Mouse (Mus musculus) T-helper 1 cell (primary cell): ENCODE results near the gene Celf5.

Experiments used
- in situ Hi-C: fragments of 300-600 bp; cut with MboI, MseI; formaldehyde crosslinking; loops from one replicate; pipeline ENCODE4 v1.15.1; 2025; ENCODE audit warnings: high pct_unique_total_duplicates

Celf5 gene

GRCm38 (mm10) chr10:81472403-81473002 lies 10.0 kb downstream of the Celf5 start:
- in situ Hi-C loops, result no loop called here

DNA sequence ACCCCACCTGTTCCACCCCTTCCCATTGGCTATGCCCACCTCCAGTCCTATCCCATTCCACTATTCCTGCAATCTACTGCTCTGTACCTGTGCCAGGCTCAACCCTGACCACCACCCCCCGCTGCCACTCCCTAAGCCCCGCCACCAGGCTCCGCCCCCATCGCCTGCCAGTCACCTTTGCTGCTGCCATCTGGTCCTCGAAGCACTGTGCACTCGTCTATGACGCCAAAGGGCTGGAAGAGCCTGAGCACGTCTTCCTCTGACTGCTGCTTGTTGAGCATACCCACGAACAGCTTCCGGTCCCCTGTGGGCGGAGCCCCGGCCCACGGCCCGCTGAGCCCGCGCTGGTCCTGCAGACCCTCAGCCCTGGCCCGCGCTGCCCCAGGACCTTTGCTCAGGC lies 12.1 kb downstream of the Celf5 start:
- in situ Hi-C loops, result no loop called here

DNA sequence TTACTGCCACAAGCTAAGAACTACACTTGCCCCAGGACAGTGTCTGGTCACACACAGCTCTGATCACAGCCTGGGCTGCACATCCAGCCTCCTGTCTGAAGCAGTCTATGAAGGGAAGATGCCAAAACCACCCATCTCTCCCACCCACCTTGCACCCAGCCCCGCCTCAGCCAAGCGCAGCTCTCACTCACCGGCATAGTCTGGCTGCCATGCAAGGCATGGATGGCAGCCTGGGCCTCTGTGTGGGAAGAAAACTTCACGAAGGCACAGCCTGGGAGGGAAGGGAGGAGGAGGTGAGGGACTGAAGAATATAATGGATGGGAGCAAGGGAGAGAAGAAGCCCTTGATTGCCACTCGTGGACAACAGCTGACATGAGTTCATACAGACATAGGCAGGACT lies 13.3 kb downstream of the Celf5 start:
- in situ Hi-C loops, result no loop called here

- in situ Hi-C loops, result no loop called here
Measured at GRCm38 (mm10) chr10:81467670-81468235, 14.8 kb downstream of the Celf5 start.

GRCm38 (mm10) chr10:81466881-81467280 lies 15.6 kb downstream of the Celf5 start:
- in situ Hi-C loops, result no loop called here

DNA sequence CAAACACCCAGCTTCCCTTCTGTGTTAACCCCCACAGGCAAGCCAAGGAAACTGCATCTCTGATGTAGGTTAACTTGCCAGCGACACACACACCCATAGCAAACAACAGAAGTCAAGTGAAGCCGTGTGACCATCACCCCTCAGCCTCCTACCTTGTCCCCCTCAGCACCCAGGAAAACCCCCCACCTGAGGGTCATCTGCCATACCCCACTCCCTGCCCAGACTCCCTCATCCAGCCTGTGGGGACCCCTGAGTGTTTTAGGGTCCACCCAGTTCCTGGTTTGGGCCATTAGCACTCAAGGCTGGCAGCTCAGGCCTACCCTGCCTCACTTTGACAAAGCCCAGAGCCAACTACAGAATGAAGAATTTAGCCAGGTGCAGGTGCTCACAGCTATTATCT lies 16.4 kb downstream of the Celf5 start:
- in situ Hi-C loops, result no loop called here

DNA sequence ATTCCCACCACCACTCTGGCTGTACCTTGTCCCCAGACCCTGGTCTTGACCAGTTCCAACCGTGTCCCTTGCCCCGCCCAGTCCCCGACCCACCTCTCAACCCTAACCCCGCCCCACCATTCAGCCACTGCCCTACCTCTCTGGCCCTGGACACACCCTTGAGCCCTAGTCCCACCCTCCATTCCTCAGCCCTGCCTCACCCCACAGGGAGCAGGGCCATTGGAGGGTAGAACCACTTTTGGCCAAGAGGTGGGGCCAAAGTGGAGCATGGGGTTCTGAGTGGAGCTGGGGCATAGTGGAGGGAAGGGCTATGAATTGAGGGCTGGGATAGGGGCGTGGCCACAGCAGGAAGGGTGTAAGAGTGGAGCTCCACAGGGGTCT lies 17.3 kb downstream of the Celf5 start:
- in situ Hi-C loops, result no loop called here

- in situ Hi-C loops, result no loop called here
Measured at GRCm38 (mm10) chr10:81464405-81465264, 17.9 kb downstream of the Celf5 start.

GRCm38 (mm10) chr10:81463531-81463930 lies 19.0 kb downstream of the Celf5 start:
- in situ Hi-C loops, result no loop called here

DNA sequence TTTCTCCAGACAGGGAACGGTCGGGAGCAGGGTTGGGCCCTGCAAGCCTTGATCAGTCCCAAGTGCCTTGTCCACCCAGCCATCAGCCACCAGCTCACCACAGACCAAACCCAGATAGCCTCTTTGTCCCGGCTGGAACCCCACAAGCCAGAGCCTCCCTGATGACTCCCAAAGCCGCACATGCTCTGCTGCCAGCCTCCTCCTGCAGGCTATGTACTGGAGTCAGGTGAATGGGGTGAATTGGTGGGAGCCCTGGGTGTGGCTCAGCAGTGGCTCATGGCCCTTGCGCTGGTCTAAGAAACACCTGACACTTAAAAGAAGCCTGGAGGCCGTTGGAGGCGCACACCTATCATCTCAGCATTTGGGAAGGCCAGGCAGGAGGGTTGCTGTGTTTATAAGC lies 19.6 kb downstream of the Celf5 start:
- in situ Hi-C loops, result no loop called here

DNA sequence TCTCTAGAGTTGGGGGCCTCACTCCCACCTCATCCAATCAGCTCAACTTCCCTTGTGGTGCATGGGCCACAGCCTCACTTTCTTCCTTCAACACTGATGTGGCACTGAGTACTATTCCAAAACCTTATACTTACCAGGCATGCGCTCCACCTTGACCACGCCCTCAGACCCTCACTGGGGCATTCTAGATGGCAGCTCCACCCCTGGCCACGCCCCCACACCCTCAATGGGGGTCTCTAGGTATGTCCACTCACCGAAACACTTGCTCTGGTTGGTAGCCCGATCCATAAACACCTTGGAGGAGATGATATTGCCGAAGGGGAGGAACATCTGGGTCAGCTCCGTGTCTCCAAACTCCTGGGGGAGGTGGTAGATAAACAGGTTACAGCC lies 20.1 kb downstream of the Celf5 start:
- in situ Hi-C loops, result no loop called here

DNA sequence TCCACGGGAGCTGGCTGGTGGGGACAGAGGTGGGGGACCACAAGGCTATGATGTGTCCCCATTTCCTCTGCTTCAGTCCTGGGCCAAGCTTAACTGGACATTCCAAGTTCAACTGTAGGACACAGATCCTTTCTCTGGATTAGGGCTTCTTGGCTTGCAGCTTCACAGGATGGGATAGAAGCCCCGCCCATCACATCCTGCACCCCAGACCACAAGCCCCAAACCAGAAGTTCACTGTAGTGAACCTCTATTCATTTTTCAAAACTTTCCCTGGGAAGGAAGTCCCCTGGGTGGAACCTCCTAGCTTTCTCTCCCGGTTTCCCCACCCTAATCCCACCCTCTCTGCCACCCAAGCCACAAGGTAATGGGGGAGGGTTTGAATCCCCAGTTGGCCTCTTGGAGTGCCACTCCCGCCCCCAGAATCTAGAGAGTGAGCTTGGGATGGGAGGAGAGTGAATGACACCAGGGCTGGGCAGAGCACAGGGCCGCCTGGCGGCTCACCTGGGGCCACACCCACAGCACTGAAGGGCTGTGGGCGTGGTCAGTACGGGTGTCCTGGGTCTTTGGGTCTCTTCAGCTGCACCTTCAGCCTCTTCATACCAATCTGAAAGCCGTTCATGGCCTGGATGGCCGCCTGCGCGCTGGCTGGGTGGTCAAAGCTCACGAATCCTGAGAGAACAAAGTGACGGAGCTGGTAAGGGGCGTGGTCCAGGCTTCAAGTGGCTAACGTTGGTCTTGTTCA lies 20.7 kb downstream of the Celf5 start:
- in situ Hi-C loops, result no loop called here

DNA sequence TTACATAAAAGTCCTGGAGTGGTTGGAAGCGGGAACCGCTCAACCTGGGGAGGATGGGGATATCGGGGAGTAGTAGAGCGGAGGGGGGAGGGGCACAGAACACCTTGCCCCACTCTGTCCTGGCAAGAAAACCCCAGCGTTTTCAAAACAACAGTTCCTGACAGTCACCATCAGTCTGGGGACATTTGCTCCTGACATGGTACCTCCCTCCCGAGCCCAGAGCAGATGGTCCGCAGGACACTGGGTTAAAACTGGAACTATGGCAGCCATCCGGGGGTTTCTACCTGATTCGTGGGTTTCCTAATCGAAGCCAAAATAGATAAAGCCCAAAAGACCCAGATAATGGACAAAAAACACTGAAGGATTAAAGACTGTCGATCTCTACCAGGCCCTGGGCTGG lies 21.6 kb downstream of the Celf5 start:
- in situ Hi-C loops, result no loop called here

DNA sequence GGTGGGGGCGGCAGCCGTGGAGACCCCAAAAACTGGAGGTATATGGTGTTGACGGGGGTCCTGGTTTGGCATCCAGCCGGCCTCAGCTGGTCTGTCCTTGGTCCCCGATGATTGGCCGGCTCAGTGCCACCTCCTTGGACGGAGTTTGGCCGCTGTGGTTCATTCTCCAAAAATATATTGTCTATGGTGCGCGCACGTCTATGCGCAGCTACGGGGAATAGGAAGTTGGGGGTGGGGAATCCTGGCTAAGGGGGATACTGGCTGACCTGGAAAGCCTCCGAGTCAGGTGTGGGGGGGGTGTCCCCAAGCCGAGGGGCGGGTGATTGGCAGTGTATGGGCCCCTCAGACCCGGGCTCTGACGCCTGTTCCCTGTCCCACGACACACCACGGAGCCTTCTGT lies 22.0 kb downstream of the Celf5 start:
- in situ Hi-C loops, result no loop called here

DNA sequence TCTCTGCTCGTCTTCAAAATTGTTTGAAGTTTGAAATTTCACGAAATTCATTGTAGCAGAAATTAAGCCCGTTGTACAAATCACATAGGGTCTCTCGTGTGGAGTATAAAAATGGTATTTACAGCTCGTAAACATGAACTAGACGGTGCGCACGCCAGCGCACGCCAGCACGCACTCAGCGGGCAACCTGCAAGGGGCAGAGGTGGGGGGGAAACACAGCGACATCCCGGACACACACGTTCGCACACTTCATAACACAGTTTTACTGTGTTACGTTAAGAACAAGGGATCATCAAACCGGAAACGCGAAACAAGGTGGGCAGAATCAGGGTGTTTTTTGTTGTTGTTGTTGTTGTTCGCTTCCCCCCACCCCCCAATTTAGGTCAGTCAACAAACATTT lies 23.1 kb downstream of the Celf5 start:
- in situ Hi-C loops, result loop anchor here (10.0 kb wide), 1 partner anchor 65 kb away; the partner anchor contains the start of gene Smim24

- in situ Hi-C loops, result loop anchor here (10.0 kb wide), 1 partner anchor 63 kb away; the partner anchor contains the start of gene Smim24
Measured at GRCm38 (mm10) chr10:81458267-81458666, 24.2 kb downstream of the Celf5 start.

DNA sequence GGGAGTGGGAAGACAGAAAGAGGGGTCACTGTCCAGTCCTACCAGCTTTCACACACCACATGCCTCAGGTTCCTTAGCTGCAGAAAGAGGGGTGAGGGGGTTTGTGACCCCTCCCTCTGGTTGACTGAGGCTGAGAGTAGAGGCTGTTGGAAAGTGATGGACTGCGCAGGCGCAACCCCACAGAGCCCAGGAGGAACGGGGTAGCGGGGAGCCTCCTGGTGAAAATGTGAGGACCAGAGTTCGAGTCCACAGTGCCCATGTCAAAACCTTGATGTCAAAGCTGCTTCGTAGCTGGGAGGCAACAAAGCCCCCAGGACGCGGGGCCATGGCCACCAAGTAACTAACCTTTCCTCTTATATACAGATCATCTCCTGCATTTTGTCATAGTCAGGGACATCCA lies 24.9 kb downstream of the Celf5 start:
- in situ Hi-C loops, result loop anchor here (10.0 kb wide), 1 partner anchor 63 kb away; the partner anchor contains the start of gene Smim24

DNA sequence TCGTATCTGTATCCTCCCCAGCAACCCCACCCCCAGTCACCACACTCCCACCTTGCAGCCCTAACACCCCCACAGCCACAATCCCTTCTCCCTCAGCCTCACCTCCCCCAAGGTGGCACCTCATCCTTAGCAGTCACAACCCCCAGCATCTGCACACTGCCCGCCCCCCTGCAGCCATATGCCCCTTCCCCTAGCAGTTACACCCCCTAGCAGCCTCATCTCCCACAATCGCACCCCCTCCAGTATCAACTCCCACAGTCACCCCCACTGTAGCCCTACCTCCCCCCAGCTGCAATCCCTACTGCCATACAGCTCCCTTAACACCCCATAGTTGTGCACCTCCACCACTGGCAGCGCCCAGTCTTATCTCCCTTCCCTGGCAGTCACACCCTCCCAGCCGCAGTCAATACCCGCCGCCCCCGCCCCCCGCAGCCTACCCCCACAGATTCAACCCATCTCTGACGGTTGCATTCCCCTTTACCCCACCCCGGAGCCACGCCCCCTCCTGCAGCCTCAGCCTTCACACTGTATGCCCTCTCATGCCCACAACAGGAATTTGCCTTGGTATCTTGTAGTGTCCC lies 25.4 kb downstream of the Celf5 start:
- in situ Hi-C loops, result loop anchor here (10.0 kb wide), 1 partner anchor 62 kb away; the partner anchor contains the start of gene Smim24

GRCm38 (mm10) chr10:81455181-81455895 lies 27.2 kb downstream of the Celf5 start, which contains the start of gene Nfic:
TSS of gene Nfic (minus strand) at chr10:81455635.
- in situ Hi-C loops, result loop anchor here (10.0 kb wide), 1 partner anchor 61 kb away; the partner anchor contains the start of gene Smim24

GRCm38 (mm10) chr10:81454106-81454505 lies 28.4 kb downstream of the Celf5 start:
- in situ Hi-C loops, result loop anchor here (10.0 kb wide), 1 partner anchor 59 kb away; the partner anchor contains the start of gene Smim24

DNA sequence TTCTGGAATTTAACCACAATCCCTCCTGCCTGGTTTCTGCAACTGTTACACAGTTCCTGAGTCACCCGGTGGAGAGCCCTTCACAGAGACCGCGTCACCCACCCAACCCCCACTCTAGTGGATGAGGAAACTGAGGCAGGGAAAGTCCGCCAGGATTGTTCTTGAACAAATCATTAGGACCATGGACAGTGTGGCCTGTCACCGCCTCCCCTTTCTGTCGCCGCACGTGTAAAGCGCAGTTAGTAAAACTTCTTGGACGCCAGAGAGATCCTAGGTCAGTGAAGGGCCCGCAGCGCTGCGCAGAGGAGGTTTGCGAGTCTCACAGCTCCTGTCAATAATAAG lies 29.6 kb downstream of the Celf5 start:
- in situ Hi-C loops, result loop anchor here (10.0 kb wide), 1 partner anchor 58 kb away; the partner anchor contains the start of gene Smim24
